Mouse (Mus musculus): ENCODE measurements around the gene Rab8b. TPM values are rescaled to one million over a fixed set of nuclear protein-coding genes. Genes with fewer than 3 reads are reported as not detected.
"Not testable (repeated sequence)": the region's sequence is repeated elsewhere in the genome, so short reads cannot be mapped to it uniquely, and the experiment has no call there.

Rab8b gene
- total RNA-seq, 2 experiments from 2014 or later, result 53.1 to 53.3 TPM

DNA sequence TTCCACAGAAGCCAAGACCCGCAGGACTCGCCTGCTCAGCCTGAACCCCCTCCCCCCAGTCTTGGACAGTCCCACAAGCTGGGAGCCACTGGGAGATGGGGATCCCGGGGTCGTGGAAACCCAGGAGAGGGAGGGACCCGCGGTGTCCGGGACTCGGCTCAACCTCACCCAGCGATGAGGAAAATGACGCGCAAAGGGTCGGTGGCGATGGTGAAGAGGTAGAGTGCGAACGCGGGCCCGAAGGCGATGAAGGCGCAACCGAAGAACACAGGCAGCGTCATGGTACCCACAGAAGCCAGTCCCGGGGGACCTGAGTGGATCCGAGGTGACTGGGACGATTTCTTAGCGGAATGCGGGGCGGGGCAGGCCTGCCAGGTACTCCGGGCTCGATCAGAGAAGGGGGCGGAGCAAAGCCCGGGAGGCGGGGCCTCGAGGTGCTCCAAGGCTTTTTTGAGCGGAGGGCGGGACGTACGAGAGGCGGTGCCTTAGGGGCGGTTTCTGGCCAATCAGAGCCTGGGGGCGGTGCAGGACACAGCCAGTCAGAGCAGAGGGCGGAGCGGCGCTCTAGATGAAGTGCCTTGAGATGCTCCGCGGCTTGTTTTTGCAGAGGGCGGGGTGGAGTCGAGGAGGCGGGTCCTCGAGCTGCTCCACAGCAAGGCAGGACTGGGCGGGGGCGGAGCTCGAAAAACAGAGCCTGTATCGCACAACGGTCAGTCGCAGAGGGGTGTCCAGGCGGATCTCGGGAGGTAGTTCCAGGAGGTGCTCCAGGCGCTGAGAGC, 85.0 kb downstream of the Rab8b start, which contains the start of gene Aph1c:
Aph1c (minus strand) TSS at position 409 of the 779 bp plus-strand sequence.
- peak; percentile 98 for DNase-seq

- peak in 1 of 2 experiments; percentile 10 for DNase-seq
Observed at GRCm38 (mm10) chr9:66833851-66834250, 85.6 kb downstream of the Rab8b start.

DNA sequence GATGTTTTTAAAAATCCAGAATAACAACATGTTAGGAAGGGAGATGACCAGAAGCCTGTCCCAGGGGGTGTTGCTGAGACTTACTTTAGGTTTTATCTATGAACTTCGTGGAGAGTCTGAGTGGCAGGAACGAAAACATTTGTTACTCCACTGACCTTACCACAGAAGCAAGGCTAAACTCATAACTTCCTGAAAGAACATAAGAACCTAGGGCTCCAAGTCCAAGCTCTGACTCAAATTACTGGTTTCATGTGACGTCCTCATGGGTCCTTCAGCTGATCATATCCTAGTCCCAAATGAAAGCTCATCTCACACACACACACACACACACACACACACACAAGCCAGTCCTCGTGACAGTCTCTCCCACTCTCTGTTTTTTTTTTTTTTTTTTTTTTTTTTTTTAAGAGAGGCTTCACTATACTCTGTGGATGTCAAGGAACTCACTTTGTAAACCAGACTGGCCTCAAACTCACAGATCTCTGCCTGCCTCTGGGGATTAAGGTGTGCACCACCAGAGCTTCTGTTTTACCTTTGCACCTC, 87.0 kb downstream of the Rab8b start:
- no peak for DNase-seq

DNA sequence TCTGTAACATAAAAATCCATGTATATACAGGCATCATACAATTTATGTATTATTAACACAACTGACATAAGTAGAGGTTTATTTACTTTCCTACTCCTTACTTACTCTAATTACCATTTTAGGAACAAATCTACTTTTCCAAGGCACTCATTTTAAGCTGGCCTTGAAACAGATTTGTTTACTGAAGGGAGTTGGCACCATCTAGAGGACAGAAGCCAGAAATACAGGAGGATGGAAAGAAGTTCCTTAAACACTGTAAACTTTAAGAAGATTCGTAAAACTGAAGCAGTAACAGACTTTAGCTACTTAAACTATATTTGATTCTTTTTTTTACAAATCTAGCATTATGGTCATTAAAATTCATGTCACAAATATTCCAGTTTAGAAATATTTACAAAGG, 93.5 kb downstream of the Rab8b start:
- DNase-seq, result no peak

DNA sequence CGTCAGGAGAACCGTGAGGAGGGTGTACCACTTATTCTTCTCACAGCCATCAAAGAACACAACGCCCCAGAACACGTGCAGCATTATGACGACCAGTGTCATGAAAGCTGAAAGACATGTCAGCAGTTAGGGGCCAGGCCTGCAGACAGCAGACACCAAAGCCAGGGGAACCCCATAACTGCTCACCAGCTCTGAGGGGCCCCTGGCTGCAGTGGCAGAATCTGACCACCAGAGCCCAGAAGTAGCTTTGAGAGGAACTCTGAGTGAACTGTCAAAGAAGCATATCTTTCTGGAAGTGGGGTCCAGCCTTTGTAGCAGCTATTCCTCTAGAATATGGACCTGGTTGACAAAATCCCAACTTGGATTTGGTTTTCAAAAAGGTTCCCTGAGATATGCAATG, 97.2 kb downstream of the Rab8b start:
- not testable (repeated sequence) for DNase-seq

- no peak for DNase-seq
Observed at GRCm38 (mm10) chr9:66820996-66821395, 98.5 kb downstream of the Rab8b start.

DNA sequence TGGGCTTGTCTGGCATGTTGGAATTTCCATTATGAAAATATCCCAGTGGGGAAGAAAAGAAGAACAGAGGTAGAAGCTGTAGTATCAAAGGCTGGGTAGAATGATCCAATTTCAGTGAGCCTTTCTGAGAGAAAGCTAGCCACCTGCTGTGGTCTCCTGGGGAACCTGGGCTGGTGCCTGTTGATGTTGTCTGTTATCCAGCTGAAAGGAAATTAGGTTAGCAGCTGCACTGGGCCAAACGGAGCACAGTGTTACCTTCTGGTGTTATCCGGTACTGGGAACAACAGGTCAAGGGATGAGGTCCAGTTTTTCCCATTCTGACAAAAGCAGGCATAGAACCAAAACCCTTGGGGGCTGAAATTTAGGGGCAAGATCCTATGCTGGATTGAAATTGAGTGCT, 106.1 kb downstream of the Rab8b start:
- DNase-seq, result no peak

GRCm38 (mm10) chr9:66805951-66806350, 113.5 kb downstream of the Rab8b start:
- DNase-seq, result not testable (repeated sequence)

DNA sequence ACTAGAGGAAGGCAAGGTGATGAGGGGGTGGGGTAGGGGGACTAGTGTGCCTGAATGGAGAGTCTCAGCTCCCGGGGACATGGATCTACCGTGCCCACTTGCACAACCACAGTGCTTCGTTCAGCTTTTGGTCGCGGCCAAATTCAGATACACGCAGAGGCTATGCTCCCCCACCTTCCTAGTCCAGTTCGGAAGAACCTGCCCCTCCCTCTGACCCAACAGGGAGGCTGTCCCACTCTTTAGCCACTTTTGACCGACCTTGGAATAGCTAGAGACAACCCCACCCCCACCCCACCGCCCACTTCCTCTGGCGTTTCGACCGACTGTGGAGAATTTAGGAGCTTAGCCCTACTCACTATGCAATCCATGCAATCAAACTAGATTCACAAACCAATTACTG, 117.5 kb downstream of the Rab8b start:
- no peak for DNase-seq

GRCm38 (mm10) chr9:66796739-66797138, 122.7 kb downstream of the Rab8b start, which contains the start of gene Gm10647:
TSS of gene Gm10647 (plus strand) at chr9:66797039.
- no peak for DNase-seq

DNA sequence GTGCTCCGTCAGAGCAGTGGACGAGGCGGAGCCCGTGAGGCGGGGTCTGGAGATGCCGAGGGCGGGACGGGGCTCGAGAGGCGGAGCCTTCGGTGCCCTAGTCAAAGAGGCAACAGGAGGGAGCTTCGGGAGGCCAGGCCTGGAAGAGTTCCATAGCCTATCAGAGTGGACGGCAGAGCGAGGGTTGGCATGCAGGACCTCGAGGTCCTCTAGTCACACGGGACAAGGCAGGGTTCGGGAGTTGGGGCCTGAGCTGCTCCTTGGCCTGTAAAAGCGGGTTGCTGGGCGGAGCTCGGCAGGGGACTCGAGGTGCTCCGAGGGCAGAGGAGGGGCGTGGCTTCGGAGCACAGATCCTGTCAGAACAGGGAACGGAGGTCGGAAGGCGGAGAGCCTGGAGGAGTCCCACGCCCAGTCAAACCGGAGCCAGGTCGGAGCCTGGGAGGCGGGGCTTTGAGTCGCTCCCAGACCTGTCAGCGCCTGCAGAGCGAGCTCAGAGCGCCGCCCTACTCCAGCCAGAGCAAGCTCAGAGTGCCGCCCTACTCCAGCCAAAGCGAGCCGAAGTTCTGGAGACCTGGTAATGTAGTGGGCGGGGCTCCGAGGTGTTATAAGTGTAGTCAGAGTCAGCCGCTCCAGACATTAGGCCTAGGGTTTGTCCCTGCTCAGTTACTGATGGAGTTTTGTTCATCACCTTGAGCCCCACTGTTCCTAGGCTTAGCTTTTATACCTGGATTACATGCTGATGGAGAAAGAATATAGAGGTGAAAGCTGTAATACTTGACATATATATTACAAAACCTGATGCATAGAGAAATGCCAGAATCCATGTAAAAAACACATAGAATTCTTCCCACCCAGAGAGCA, 123.8 kb downstream of the Rab8b start, which contains the start of gene Aph1b:
Aph1b (minus strand) TSS at position 27 of the 861 bp plus-strand sequence.
- DNase-seq, result peak; percentile 95 to 96

DNA sequence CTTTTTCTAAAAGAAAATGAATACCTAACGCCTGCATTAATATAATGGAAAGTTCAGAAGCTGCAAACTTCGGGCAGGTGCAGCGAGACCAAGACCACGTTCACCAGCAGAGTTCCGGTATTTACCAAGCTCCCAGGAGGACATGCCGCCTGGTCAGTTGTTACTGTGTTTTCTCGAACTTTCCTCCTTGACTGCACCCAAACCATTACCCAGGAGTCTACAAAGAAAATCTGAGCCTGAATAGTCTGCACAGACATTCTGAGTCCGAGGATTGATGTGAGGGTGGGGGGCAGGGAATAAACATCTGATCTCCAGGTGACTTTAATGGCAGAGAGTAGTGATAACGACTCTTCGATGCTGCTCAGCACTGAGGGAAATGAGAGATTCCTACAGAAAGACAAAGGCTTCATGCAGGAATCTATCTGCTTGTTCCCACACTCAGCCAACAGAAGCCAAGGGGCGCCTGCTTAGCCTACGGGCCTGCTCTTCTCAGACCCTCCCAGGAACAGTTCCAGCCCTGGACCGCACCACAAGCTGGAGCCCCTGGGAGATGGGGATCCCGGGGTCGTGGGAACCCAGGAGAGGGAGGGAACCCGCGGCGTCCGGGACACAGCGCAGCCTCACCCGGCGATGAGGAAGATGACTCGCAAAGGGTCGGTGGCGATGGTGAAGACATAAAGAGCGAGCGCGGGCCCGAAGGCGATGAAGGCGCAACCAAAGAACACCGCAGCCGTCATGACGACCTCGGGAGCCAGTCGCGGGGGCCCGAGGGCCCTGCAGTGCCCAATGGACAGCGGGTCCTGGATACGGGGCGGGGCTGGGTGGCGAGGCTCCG, 124.6 kb downstream of the Rab8b start:
- no peak for DNase-seq

Other genes with a start within 250 kb of the Rab8b start
- gene Car12, start 206.0 kb downstream of the Rab8b start, total RNA-seq (2021), result 10 to 100 TPM; 49.3 to 57.9 TPM
- gene Aph1b, start 124.2 kb downstream of the Rab8b start, total RNA-seq (2021), result 10 to 100 TPM; 28.4 to 34.3 TPM
- gene Gm10647, start 122.6 kb downstream of the Rab8b start, total RNA-seq (2021), result 1 to 10 TPM in 1 of 2 experiments, under 1 TPM in 1; 0.22 to 1.5 TPM
- 1 to 10 TPM; 8.3 to 9.5 TPM for gene Aph1c, start 85.0 kb downstream of the Rab8b start, total RNA-seq (2021)
- 10 to 100 TPM; 37.9 to 44.7 TPM for gene Rps27l, start 26.4 kb upstream of the Rab8b start, total RNA-seq (2021)
- 10 to 100 TPM; 13.9 to 14.4 TPM for gene Lactb, start 55.8 kb upstream of the Rab8b start, total RNA-seq (2021)
- gene Tpm1, start 129.7 kb upstream of the Rab8b start, total RNA-seq (2021), result 100 to 1,000 TPM; 219 to 236 TPM

Measured in layer of hippocampus, postnatal 36 days (tissue).